Mouse (Mus musculus) cerebellum, adult 8-10 months (tissue): ENCODE results near the gene Ier3.
"Not testable (repeated sequence)": the region's sequence is repeated elsewhere in the genome, so short reads cannot be mapped to it uniquely, and the experiment has no call there.

ENCODE experiments used
- DNase-seq: peaks from one replicate; pipeline ENCODE4 v3.0.0; 2022

The Ier3 gene

DNA sequence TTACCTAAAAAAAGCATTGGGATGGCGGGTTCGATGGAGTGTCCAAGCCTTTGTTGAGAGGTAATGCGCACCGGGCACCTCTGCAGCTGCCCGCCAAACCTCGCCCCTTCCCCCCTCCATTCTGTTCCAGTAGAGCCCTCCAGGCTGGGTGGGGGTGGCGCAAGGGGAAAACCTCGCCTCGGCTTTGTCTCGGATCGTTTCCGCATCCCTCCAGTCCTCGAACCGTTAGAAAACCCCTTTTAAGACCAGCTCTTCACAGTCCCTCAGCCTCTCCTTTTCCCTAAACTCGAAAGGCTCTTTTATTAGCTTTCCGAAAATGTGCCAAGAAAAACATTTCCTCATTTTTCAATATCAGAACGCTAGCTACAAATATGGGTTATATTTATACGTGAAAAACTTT, 16.0 kb downstream of the Ier3 start:
- DNase-seq = peak; percentile 56

DNA sequence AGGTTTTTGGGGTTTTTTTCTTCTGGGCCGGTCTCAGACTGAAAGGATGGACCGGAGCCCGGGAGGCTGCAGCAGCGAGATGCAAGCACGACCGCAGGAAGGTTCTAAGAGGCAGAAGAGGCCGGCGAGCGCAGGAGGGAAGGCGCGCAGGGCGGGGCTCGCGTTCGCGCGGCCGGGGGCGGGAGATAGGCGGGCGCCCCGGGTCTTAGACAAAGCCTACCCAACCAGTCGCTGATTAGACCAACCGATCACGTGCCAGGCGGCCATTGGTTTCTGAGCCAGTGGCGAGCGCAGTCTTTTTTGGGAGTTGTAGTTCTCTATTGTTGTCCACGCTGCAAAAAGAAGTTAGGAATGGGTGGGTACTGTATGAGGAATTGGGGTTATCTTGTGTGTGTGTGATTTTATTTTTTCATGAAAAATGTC, 16.6 kb downstream of the Ier3 start, which contains the start of gene Tubb5:
Gene Tubb5, minus strand, starts transcription at position 185 of the 423 bp plus-strand sequence.
- peak; percentile 94 for DNase-seq

DNA sequence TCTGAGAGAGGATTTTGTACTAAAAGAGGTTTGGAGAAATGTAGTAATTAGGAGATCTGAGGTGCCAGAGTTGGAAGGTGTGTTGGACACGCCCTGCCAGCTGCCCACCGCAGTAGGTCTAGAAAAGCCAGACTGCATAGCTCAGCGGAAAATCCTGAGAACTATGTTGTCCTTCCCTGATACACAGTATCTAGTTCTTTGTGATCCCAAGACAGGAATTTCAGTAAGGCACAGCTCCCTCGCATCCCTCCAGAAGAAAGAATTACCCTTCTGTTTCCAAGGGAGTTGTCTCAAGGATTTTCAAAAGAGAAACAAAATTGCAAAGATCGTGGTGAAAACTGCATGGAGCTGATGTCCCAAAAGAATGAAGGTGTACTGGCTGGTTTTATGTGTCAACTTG, 17.1 kb downstream of the Ier3 start:
- DNase-seq = no peak

DNA sequence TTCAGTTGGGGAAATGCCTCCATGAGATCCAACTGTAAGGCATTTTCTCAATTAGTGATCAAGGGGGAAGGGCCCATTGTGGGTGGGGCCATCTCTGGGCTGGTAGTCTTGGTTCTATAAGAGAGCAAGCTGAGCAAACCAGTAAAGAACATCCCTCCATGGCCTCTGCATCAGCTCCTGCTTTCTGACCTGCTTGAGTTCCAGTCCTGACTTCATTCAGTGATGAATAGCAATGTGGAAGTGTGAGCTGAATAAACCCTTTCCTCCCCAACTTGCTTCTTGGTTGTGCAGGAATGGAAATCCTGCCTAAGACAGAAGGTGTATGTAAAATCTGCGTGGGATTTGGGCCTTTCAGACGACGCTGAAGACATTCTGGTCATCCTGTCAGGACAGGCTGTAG, 17.5 kb downstream of the Ier3 start:
- not testable (repeated sequence) for DNase-seq

DNA sequence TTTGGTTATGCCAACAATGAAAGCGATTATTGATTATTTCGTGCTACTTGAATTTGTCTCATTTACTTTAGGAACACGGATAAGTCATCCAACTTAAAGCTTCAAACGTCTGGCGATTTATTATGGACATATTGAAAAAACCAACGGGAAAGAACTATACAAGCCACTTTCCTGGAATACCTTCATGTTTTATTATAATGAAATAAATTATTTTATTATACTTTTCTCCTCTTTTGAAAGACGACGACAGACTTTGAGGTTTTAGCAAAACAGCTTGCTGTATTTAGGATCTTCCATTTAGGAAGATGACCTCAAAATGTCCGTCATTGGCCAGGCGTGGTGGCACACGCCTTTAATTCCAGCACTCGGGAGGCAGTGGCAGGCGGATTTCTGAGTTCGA, 19.1 kb downstream of the Ier3 start:
- no peak for DNase-seq

DNA sequence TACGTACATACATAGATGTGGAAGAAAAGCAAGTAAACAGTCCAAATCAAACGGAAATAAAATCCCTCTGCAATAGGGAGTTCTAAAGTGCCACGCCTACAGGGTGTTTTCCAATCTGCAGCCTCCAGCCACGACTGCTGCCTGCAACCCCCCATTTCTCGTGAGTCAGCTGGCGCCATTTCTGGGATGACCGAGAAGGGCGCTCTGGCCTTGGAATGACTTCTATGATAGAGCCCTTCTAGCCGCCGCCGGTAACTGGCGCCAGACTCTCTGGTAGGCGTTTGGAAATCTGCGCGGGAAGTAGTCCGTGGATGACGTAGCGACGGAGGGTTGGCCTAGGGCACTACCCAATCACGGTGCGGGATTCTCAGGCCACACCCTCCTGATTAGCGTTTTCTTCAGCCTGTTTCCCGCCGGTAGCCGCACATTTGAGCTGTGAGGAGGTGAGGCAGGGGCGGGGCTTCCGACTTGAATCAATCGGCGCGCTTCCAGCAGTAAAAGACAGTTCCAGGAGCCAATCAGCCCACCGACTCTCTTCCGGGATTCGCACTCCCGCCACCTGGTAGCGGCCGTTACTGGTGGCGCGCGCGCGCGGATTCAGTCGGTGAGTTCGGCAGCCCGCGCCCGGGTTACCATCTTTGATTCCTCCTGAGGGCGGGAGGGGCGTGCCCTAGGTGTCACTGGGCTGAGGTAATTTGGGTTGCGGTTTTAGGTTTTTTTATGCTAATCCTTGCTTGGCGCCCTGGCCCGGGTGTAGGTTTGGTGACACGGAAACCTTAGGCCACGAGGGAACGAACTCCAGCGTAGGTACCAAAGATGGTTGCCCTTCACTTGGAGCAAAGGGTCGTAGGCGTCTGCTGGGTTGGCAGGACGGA, 19.8 kb downstream of the Ier3 start, which contains the start of gene Mdc1:
Gene Mdc1, plus strand, starts transcription at position 440 of the 875 bp plus-strand sequence.
- DNase-seq = peak; percentile 98

DNA sequence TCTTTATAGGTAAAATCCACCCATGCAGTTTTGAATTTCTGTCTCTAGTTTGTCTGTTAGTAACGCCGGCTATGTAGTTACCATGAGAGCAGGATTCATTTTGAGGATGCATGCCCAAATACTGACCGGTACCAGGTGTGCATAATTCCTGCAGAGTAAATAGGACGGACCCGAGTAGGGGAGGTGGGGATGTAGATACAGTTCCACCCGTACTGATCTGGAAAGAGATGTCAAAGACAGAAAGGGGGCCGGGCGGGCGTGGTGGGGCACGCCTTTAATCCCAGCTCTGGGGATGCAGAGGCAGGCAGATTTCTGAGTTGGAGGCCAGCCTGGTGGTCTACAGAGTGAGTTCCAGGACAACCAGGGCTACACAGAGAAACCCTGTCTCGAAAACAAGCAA, 20.5 kb downstream of the Ier3 start:
- no peak for DNase-seq

DNA sequence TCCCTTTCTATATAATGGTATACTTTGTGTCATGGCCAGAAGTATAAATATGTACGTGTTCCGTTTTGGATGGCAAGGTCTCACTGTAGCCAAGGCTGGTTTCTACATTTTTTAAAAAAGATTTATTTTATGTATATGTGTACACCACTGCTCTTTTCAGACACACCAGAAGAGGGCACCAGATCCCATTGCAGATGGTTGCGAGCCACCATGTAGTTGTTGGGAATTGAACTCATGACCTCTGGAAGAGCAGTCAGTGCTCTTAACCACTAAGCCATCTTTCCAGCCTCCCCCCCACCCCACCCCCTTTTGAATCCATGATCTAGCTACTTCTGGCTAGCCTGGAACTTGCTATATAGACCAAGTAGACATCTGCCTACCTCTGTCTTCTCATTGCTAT, 22.0 kb downstream of the Ier3 start:
- DNase-seq = no peak

DNA sequence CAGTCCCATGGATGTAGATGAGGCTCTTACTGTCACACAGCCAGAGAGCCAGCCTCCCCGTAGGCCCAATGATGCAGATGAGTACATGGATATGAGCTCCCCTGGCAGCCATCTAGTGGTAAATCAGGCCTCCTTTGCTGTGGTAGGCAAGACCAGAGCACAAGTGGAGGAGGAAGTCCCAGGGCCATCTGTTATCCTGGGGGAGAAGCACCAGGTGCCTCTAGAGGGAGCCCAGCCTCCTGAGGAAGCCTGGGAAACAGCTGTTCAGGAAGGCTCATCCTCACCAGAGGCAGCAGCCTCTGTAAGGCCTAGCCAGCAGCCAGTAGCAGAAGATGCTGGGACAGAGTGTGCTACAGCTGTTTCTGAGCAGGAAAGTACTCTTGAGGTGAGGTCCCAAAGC, 26.6 kb downstream of the Ier3 start:
- no peak for DNase-seq

DNA sequence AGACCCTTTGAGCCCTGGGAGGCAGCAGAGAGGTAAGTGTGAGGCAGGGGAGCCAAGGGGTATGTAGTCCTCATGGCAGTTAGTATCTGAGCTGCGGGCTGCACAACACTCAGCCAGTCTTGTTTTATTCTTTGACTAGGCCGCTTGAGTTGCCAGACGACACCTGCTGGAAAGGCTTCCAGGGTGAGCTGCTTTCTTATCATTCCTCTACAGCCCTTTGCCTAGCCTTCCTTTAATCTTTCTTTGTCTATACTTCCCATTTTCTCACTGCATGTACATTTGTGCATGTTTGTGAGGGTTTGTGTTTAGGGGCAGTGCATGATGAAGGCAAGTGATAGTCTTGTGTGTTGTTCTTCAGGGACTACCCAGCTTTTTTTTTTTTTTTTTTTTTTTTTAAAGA, 29.5 kb downstream of the Ier3 start:
- DNase-seq = no peak

DNA sequence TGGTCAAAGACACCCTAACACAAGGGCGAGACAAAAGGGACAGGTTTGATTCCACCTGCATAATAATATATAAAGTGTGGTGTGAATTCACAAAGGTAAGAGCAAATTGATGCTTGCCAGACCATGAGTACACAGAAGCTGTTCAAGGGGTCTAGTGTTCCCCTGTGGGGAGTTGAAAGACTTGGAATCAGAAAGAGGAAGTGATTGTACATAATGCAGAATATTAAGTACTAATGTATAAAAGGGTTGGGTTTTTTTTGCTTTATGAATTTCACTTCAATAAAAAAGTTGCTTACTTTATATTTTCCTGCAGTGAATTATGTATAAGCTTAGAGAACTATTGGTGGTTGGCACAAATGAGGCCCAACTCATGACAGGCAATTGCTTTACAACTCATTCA, 37.9 kb downstream of the Ier3 start:
- DNase-seq = no peak

DNA sequence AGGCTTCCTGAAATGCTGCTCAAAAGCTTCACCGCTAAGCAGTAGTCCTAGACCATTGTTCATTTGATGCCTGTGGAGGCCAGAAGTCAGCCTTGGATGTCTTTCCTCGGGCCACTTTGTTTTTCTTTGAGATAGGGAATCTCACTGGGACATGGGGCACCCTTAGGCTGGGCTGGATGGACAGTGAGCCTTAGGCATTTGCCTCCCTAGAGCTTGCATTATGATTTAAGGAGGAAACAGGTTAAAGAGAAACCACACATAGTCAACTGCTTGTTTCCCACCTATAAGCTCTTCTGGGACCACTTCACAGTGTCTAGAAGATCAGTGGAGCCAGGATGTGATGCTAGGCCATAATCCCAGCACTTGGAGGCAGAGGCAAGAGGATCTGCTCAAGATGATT, 38.4 kb downstream of the Ier3 start:
- DNase-seq = no peak

DNA sequence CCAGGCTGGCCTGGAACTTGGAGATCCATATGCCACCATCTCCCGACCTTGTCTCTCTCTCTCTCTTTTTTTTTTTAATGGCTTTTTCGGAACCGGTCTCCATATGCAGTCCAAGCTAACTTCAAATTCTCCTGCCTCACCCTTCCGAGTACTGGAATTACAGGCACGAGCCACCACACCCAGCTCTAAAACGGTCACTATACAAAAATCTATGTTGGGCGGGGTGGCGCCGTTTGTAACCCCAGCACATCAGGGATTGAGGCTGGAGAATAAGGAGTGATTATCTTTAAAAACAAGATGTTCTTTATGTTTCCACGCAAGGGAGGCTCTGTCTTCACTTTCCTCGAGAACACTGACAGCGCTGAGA, 39.3 kb downstream of the Ier3 start:
- no peak for DNase-seq

DNA sequence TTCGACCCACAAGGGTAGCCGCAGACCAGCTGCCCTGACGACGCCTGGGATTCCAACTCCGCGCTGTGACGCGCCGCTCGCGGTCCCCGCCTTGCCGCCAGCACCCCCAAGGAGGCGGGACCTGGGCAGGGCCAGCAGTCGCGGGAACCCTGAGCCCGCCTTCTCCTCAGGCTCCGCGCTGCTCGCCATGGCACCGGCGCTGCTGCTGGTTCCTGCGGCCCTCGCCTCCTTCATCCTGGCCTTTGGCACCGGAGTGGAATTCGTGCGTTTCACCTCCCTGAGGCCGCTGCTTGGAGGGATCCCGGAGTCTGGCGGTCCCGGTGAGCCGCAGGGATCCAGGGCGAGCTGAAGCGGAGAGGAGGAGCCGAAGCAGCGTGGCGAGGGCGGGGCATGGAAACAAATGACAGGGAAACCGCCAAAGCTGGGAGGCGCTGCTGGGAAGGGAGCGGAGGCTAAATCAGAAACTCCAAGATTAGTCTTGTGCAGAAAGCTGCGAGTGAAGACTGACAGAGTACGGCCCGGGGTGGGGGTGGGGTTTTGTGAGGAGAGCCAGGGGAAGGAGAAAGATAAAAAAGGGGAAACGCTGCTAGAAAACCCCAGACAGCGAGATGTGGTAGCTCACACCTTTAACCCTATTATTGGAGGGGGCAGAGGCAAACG, 39.8 kb downstream of the Ier3 start, which contains the start of gene Nrm:
Gene Nrm, plus strand, starts transcription at position 121 of the 660 bp plus-strand sequence.
- peak; percentile 90 for DNase-seq

DNA sequence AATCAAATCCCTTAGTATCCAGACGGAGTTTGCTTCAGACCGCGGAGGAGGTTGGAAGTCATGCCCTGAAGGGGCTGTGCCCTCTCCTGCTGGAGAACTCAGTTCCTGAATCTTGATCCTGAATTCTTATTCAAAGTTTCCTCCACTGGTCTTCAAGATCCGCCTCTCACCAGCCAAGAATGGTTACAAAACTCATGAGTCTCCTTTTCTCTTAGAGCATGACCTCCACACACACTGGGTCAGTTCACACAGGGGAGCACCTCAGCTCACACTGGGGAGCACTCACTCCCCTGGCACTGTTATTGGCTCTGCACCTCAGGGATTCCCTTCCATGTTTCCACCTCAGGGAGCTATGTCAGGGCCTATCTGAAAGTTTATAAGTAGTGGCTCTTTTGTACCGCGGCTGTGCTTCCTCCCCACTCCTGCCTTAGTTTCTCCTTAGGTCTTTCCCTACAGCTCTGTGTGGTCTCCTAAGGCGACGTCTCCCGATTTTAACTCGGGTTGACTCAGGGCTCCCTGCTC, 43.4 kb downstream of the Ier3 start:
- no peak for DNase-seq

DNA sequence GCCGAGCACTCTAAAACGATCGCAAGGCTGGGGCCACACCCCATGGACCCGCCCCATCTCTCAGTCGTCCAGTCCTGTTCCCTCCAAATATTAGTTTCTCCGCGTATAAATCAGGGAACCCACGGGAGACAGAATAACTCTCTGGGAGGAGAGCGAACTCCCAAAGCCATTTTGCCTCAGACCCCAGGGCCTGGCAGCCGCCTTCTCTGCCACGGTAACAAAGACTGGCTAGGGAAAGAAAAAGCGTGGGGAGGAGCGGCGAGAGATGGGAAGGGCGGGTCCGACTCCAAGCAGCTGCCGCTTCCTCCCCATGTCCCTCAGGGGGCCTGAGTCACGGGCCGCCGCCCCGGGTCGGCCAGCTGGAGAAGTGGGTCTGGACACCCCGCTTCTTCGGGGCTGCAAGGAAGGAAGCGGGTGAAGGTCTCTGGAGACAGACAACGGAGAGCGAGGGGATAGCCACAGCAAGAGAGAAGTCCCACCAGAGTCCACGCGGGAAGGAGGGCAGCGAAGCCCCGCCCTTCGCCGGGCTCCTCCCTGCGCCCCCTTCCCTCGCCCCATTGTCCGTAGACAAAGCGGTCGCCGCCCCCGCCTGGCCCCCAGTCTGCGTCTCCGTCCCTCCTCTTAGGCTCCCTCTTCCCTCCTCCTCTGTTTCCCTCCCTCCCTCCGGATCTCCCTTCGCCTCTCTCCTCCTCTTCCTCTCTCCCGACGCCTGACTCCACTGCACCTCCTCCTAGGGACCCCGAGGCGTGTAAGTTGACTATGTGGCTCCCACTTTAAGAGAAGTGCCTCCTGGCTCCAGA, 44.2 kb downstream of the Ier3 start, which contains the start of gene Ppp1r18:
Gene Ppp1r18, plus strand, starts transcription at position 113 of the 800 bp plus-strand sequence.
- DNase-seq = no peak

DNA sequence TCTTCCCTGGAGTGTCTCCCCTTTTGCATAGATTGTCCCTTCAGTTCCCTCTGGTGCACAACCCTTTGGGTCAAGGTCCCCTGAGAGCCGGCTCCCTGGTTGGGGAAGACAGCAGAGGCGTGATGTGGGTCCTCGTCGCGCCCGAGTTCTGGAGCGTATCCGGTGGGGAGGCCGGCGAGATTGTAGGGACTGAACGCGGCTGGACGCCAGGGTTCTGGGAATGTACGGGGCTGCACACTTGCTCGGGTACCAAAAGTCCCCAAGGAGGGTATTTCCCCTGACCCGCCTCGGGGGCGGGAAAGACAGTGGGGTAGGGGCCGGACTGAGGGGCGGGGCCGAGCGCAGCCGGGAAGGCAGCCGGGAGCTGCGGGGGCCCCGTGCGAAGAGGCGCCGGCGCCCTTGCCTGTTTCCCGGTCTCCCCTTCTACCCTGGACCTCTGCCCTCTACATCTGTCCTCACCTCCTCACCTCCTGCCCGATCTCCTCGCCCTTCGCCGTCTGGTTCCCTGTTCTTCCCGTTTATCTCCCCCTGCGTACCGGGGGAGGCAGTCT, 44.9 kb downstream of the Ier3 start:
- DNase-seq = no peak

DNA sequence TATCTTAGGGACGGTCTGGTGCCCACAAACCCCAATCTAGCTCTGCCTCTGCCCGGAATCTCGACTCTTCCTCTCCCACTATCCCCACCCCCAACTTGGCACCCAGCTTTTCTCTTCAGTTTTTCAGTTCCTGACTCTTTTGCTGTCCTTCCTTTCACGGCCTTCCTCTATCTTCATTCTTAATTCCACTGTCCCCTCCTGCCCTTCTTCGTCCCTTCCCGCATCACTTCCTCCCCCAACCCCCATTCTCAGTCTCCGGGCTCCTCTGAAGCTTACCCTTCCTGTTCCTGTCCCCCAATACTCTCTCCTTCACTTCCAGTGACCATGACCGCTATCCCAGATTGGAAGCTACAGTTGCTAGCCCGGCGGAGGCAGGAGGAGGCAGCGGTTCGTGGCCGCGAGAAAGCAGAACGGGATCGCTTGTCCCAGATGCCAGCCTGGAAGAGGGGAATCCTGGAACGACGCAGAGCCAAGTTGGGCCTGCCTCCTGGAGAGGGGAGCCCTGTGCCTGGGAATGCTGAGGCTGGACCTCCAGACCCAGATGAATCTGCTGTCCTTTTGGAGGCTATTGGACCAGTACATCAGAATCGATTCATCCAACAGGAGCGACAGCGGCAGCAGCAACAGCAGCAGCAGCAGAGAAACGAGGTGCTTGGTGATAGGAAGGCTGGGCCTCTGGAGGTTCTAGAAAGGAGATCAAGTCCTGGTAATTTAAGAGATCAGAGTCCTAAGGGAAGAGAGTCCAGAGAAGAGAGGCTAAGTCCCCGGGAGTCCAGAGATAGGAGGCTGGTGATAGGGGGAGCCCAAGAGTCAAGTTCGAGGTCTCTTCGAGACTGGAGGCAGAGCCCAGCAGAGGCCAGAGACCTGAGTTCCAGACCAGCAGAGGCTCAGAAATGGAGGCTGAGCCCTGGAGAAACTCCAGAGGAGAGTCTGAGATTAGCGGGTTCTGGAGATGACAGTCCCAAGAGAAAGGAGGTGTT, 45.7 kb downstream of the Ier3 start:
- DNase-seq = no peak

DNA sequence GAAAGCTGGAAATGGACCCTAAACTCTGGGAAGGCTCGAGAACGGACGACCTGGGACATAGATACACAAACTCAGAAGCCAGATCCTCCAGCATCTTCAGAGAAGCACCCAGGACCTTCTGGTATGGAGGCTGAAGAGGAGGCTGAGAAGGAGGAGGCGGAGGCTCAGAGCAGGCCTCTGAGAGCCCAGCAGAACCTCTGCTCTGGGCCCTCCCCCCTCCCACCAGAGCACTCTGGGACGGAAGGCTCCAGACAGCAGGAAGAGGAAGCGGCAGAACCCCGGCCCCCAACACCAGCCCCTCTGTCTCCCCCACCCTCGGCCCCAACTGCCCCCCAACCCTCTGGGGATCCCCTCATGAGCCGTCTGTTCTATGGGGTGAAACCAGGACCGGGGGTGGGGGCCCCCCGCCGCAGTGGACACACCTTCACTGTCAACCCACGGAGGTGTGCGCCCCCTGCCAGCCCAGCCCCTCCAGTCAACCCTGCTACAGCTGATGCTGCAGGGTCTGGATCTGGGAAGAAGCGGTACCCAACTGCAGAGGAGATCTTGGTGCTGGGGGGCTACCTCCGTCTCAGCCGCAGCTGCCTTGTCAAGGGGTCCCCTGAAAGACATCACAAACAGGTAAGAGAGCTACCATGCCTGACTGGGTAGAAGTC, 46.8 kb downstream of the Ier3 start:
- no peak for DNase-seq

DNA sequence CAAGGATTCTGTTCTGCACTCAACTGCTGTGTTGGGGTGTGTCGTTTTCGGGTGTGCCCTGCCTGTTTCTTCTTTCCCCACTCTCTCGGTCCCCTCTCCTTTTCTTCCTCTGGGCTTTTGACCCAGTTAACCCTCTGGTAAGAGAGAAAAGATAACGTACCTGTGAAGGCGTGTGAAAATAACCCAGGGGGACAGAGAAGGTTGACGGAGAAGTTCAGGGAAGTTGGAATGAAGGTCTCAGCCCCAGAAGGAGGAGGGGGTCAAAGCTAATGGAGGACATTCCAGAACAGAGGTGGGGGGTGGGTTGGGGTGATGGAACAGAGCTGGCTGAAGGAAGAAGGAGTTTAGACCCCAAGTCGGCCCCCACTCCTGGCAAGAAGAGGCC, 47.5 kb downstream of the Ier3 start:
- DNase-seq = no peak
